Mouse (Mus musculus) lung, adult 2 months (tissue): ENCODE results near the gene Ptprk.

ENCODE experiments used
- CTCF ChIP-seq: fragments of 200-500 bp; IDR thresholded peaks from 2 replicates; pipeline ENCODE4 v1.5.1; 2011; ENCODE audit warnings: mild to moderate bottlenecking, low read length, control low read depth; ENCODE audit not compliant: insufficient read depth
- POLR2A ChIP-seq: fragments of 200-500 bp; IDR thresholded peaks from 2 replicates; pipeline ENCODE4 v1.6.1; 2011; ENCODE audit warnings: low read depth, mild to moderate bottlenecking, control low read depth, low read length, borderline replicate concordance; ENCODE audit errors: extremely low read depth

- TF ChIP-seq CTCF (no peak), POLR2A (no peak)
These were observed 519.1 kb downstream of the Ptprk start for GRCm38 (mm10) chr10:28593566-28594292.
